Mouse (Mus musculus): Measurements from ENCODE around the gene Sik3.

- TF ChIP-seq POLR2A (IDR thresholded peaks at IDR 0.05; ENCODE audit: borderline replicate concordance, extremely low read depth, low read depth, low read length) (no peak), CTCF (IDR thresholded peaks at IDR 0.05; ENCODE audit: insufficient read depth, low read length) (no peak)
Observed at GRCm38 (mm10) chr9:46073443-46073842, 60.8 kb downstream of the Sik3 start.

Data from lung, adult 2 months (tissue).